Mouse (Mus musculus) 416B (cell line): ENCODE results near the gene Ehbp1l1.

Experiments used
- DNase-seq: peaks from one replicate; pipeline ENCODE4 v3.0.0; 2011; ENCODE audit warnings: low read depth

Ehbp1l1 gene

GRCm38 (mm10) chr19:5725767-5726515, at the start of gene Ehbp1l1:
Ehbp1l1 (minus strand) TSS chr19:5726317.
- peak; percentile 76 for DNase-seq

GRCm38 (mm10) chr19:5770925-5771860, 45.1 kb upstream of the Ehbp1l1 start, which contains the start of gene Scyl1:
Scyl1 (minus strand) TSS chr19:5771419.
- peak; percentile 92 for DNase-seq

- DNase-seq: no peak
These were observed 44.2 kb upstream of the Ehbp1l1 start for GRCm38 (mm10) chr19:5770311-5770710.

DNA sequence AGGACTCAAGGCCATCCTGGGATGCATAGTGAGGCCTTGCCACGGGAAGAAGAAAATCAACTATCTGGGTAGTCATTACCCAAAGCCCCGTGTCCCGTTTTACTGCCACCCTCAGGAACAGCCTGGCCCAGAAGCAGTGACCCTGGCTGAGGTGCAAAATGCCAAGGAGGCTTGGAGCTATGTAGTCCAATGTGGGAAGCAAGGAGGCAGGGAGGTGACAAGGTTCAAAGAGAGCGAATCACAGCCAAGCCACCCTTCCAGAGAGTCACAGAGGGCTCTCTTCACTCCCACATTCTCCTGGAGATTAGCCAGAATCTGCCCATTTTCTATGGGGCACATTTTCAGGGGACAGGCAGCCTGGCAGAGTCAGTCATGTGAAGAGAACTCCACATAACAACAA, 41.2 kb upstream of the Ehbp1l1 start:
- no peak for DNase-seq

DNA sequence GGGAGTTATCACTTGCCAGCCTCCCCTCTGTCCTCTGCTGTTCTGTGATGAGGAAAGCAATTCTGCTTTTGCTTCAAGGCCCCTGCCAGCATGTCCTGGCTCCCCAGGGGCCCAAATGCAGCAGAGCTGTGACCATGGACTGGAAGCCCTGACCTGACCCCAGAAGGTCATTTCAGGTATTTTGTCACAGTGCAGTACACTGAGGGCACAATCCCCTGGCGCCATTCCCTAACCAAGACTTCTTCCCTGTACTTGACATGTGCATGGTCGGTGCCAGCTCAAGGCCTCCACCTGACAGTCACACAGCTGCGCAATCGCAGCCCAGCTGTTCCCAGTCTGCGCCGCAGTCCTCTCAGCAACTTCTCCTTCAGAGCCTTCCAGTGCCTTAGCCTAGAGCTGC, 37.0 kb upstream of the Ehbp1l1 start:
- DNase-seq: no peak

DNA sequence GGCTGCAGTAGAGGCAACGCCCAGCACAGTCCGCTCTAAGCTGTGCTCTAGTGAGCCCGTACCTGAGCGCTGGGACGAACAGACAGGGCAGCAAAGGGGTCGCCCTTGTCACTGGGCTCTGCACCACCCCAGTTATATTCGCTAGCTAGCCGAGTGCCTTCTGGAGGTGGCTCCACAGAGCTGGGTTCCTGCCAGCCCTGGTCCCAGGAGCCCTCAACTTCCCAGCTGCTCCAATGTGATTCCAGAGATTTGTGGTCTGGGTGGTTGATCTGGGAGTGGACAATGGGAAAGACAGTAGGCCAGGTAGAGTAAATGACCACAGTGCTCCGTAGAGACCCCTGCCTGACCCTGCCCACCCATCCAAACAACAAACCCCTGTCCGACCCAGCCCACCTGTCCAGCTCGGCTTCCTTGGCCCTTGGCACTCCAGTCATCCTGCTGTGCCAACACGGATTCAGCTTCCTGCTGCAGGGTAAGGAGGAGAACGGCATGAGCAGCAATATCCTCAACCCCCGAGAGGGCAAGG, 32.8 kb upstream of the Ehbp1l1 start:
- no peak for DNase-seq

GRCm38 (mm10) chr19:5756991-5757636, 31.0 kb upstream of the Ehbp1l1 start:
- no peak for DNase-seq

DNA sequence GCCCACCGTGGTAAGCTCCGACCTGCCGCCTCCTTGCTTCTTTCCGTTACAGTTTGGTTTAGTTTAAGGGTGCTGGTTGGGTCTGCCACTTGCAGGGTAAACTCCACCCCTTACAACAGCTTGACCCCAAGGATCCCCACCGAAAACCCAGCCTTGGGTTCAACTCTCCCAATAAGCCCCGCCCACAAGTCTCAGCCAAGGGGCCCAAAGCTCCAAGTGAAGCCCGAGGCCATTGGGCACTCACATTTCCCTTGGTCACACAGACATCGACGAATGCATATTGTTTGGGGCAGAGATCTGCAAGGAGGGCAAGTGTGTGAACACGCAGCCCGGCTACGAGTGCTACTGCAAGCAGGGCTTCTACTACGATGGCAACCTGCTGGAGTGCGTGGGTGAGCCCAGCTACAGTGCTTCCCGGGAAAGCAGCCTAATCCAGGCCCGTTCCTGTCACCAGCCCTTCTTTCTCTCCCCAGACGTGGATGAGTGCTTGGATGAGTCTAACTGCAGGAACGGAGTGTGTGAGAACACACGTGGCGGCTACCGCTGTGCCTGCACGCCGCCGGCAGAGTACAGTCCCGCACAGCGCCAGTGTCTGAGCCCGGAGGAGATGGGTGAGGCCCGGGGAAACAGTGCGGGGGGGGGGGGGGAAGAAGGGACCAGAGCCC, 30.3 kb upstream of the Ehbp1l1 start:
- DNase-seq: no peak

- DNase-seq: no peak
These were observed 25.6 kb upstream of the Ehbp1l1 start for GRCm38 (mm10) chr19:5751742-5752141.

- no peak for DNase-seq
These were observed 24.8 kb upstream of the Ehbp1l1 start for GRCm38 (mm10) chr19:5750951-5751350.

DNA sequence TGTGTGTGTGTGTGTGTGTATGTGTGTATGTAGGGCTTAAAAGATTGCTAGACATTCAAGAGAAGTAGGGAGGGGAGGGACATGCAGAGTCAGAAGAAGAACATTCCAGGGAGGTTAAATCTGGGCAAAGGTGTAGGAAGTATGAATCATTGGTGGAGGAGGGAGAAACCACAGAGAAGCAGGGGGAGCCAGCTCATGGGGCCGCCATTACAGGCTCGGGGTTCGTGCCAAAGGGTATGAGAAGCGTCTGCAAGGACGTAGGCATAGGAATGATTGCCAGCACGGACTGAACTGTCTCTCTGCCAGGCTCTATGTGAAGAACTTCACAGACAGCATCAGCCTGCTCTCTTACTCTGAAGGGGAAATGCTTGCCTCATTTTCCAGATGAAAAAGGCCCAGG, 23.4 kb upstream of the Ehbp1l1 start:
- peak; percentile 39 for DNase-seq

DNA sequence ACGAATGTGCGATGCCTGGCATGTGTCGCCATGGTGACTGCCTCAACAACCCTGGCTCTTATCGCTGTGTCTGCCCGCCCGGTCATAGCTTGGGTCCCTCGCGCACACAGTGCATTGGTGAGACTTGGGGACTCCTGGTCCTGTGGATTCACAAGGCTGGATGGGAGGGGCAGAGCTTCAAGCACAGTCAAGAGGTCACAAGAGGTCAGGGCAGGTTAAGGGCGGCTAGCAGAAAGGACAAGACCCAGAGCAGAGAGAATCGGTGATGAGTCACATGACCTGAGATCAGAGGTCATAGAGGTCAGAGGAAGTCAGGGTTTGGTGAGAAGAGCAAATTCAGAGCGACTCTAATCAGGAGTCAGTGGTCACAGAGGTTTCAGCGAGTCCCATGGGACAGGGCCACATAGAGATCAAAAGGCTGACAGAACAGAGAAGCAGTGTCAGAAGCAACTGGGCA, 20.8 kb upstream of the Ehbp1l1 start:
- no peak for DNase-seq

- DNase-seq: no peak
These were observed 19.9 kb upstream of the Ehbp1l1 start for GRCm38 (mm10) chr19:5745756-5746710.

- DNase-seq: peak; percentile 94
These were observed 17.5 kb upstream of the Ehbp1l1 start for GRCm38 (mm10) chr19:5743576-5743975.

DNA sequence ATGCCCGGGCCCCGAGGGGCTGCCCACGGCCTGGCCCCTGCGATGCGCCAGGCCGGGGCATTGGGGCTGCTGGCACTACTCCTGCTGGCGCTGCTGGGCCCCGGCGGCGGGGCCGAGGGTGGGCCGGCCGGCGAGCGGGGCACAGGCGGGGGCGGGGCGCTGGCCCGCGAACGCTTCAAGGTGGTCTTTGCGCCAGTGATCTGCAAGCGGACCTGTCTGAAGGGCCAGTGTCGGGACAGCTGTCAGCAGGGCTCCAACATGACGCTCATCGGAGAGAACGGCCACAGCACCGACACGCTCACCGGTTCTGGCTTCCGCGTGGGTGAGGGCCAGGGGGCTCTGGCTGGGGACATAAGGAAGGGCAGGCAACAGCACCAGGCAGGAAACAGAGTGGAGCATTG, 16.1 kb upstream of the Ehbp1l1 start:
- DNase-seq: no peak

DNA sequence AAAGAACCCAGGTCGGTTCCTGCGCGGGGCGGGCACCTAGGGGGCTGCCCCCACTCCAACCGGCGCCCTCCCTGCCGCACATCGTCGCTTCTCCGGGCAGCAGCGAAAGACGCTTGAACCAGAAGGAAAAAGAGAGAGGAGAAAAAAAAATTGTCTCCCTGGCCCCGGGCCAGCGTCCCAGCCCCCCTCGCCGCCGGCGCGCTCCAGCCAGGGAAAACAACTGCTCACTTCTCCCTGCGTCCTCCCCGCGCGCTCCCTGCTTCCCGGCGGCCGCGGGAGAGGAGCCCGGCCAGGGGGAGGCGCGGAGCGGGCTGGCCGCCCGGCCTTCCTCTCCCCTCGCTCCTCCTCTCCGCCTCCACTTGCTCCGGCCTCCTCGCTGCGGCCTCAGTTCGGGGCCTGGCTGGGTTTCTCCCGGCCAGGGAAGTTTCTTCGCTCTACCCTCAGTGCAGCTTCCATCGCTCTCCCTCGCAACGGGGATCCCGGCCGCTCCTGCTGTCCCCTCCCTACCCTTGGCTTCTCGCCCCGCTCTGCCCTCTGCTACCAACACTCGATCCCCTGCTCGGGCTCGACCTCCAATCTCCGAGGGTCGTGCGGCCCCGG, 15.6 kb upstream of the Ehbp1l1 start:
- DNase-seq: peak; percentile 21

DNA sequence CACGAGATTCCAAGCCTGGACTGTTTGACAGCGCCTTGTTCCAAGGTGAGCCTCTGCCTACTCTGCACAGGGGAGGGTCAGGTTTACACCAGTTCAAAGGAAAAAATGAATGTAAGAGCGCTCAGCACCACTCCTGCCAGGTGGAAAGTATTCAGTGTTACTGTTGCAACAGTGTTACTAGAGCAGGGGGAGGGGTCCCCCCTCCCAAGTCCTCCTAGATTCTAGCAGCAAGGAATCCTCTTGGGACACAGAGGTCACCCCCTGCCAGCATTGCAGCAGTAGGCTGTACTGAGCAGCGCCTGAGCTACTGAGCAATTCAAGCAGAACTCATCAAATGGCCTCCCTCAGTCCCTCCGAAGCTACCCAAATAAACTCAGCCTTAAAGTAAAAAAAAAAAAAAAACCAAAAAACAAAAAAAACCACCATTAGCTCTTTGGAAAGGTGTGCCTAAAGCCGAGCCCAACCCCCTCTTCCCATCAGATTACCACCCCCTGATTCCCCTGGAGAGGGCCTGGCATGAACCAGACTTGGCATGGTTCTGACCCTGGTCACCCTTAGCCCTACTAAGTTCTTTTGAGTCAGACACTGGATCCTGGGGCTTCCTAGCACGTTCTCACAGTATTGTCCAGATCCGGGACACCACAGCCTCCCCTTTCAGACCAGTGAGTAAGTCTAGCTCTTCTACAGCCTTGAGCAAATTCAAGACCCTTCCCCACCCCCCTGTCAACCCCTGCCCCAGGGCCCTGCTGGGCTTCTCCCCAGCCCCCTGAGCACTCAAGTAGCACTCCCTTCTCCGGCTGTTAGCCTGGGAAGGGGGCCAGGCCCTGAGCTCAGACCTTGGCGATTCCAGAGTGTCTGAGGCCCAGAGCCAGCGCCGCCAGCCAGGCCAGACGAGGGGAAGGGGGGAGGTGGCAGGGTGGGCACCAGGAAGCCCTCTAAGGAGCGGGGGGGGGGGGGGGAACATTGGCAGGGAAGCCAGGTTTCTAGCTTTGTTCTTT, 14.5 kb upstream of the Ehbp1l1 start, which contains the start of gene Ltbp3:
Gene Ltbp3 (plus strand): TSS at position 585 of the 998 bp plus-strand sequence.
- DNase-seq: no peak

GRCm38 (mm10) chr19:5739446-5739845, 13.3 kb upstream of the Ehbp1l1 start:
- no peak for DNase-seq

- no peak for DNase-seq
These were observed 8.2 kb upstream of the Ehbp1l1 start for GRCm38 (mm10) chr19:5734325-5734724.
